Mouse (Mus musculus) embryonic facial prominence, embryonic 14.5 days (tissue): Measurements from ENCODE around the gene Tnfrsf19. TPM values are rescaled to one million over a fixed set of nuclear protein-coding genes. Genes with fewer than 3 reads are reported as not detected.

Experiments used
- ATAC-seq: fragments of 200-750 bp; cut with Nextera tagmentation; 2 replicates; pipeline ENCODE4 v1.8.0; 2017; ENCODE audit warnings: low read depth, moderate number of reproducible peaks, moderate TSS enrichment
- DNase-seq: peaks from one replicate; pipeline ENCODE4 v3.0.0-alpha.2; 2015; ENCODE audit warnings: low spot score
- H3K27ac ChIP-seq: fragments of 300-500 bp; sonication (generic); replicated peaks from 2 replicates; pipeline ENCODE4 v1.5.1; 2014; ENCODE audit warnings: low read depth, mild to moderate bottlenecking, low read length, moderate library complexity
- H3K27me3 ChIP-seq: fragments of 300-500 bp; sonication (generic); replicated peaks from 2 replicates; pipeline ENCODE4 v1.6.1; 2014; ENCODE audit warnings: low read length; ENCODE audit not compliant: control insufficient read depth, insufficient read depth
- H3K36me3 ChIP-seq: fragments of 300-500 bp; sonication (generic); 2 replicates; pipeline ENCODE4 v1.6.1; 2014; ENCODE audit warnings: low read length, mixed read lengths; ENCODE audit not compliant: control insufficient read depth, insufficient read depth
- H3K4me1 ChIP-seq: fragments of 300-500 bp; sonication (generic); 2 replicates; pipeline ENCODE4 v1.6.1; 2014; ENCODE audit warnings: antibody characterized with exemption, low read length; ENCODE audit not compliant: control insufficient read depth, insufficient read depth
- H3K4me2 ChIP-seq: fragments of 300-500 bp; sonication (generic); 2 replicates; pipeline ENCODE4 v1.6.1; 2014; ENCODE audit warnings: low read depth, mild to moderate bottlenecking, low read length, moderate library complexity, mixed read lengths
- H3K4me3 ChIP-seq: fragments of 300-500 bp; sonication (generic); 2 replicates; pipeline ENCODE4 v1.5.1; 2014; ENCODE audit warnings: low read depth, mild to moderate bottlenecking, low read length
- H3K9ac ChIP-seq: fragments of 300-500 bp; sonication (generic); 2 replicates; pipeline ENCODE4 v1.6.1; 2014; ENCODE audit warnings: low read depth, mild to moderate bottlenecking, low read length, moderate library complexity, mixed read lengths
- H3K9me3 ChIP-seq: fragments of 300-500 bp; sonication (generic); 2 replicates; pipeline ENCODE4 v1.6.1; 2016; ENCODE audit warnings: low read length; ENCODE audit not compliant: control insufficient read depth
- WGBS: fragments of 180-500 bp; shearing (Covaris S2); extraction: QIAGEN DNeasy Blood & Tissue Kit; methylation state at CpG from one replicate; pipeline ENCODE4 v1.1.7; 2014; 5-methylcytosine and 5-hydroxymethylcytosine counted together
- polyA plus RNA-seq: library from polyadenylated mRNA; unstranded; fragments of >200 nt; fragmentation: Nextera tagmentation; extraction: Ambion mirVana; gene quantifications from 2 replicates; pipeline ENCODE4 v1.2.1, GENCODE M21; 2014

The Tnfrsf19 gene
- polyA plus RNA-seq, 1 experiment from 2014 or later, result 94.1 TPM

- peaks cover 6% of the 10 kb centered on the region; the same call in 1 of the 2 replicates for H3K9me3 ChIP-seq
- peak overlapping the region; percentile 49 for H3K27ac ChIP-seq
- ATAC-seq, result peak; percentile 77; the same call in 1 of the 2 replicates
- peak; percentile 71 for DNase-seq
- H3K36me3 ChIP-seq, result no peaks in the 10 kb centered on the region
- H3K9ac ChIP-seq, result no peak overlapping the region
- no peak overlapping the region for H3K4me2 ChIP-seq
- 22% methylated on average over 4 of the region's 4 CpGs for WGBS
- H3K4me1 ChIP-seq, result peaks cover 4% of the 10 kb centered on the region; the same call in 1 of the 2 replicates
- no peaks in the 10 kb centered on the region for H3K27me3 ChIP-seq
- H3K4me3 ChIP-seq, result no peak overlapping the region
Observed at GRCm38 (mm10) chr14:60916661-60917060, 129.6 kb downstream of the Tnfrsf19 start.

Other genes with a start within 250 kb of the Tnfrsf19 start
- 5.0 and 5.2 TPM in 2 replicates for gene Sacs, start 92.0 kb upstream of the Tnfrsf19 start, polyA plus RNA-seq
- 22.1 and 33.9 TPM in 2 replicates for gene Sgcg, start 212.0 kb upstream of the Tnfrsf19 start, polyA plus RNA-seq